Mouse (Mus musculus) forebrain, embryonic 14.5 days (tissue): Measurements from ENCODE around the gene Sema3f. TPM values are rescaled to one million over a fixed set of nuclear protein-coding genes. Genes with fewer than 3 reads are reported as not detected.

ENCODE experiments used
- ATAC-seq: fragments of 200-750 bp; cut with Nextera tagmentation; 2 replicates; pipeline ENCODE4 v1.8.0; 2017; ENCODE audit warnings: mild to moderate bottlenecking, moderate library complexity
- DNase-seq: peaks from one replicate; pipeline ENCODE4 v3.0.0-alpha.2; 2015; ENCODE audit warnings: low spot score
- H3K27ac ChIP-seq: fragments of 300-500 bp; sonication (generic); 2 replicates; pipeline ENCODE4 v1.5.1; 2014; ENCODE audit warnings: low read depth, mild to moderate bottlenecking, control low read depth, low read length, moderate library complexity
- H3K27me3 ChIP-seq: fragments of 300-500 bp; sonication (generic); replicated peaks from 2 replicates; pipeline ENCODE4 v1.6.1; 2014; ENCODE audit warnings: low read length, control low read depth, mixed read lengths; ENCODE audit not compliant: control insufficient read depth, insufficient read depth
- H3K36me3 ChIP-seq: fragments of 300-500 bp; sonication (generic); 2 replicates; pipeline ENCODE4 v1.6.1; 2014; ENCODE audit warnings: low read length, control low read depth; ENCODE audit not compliant: control insufficient read depth, insufficient read depth
- H3K4me1 ChIP-seq: fragments of 300-500 bp; sonication (generic); 2 replicates; pipeline ENCODE4 v1.6.1; 2014; ENCODE audit warnings: antibody characterized with exemption, low read length, control low read depth; ENCODE audit not compliant: control insufficient read depth, insufficient read depth
- H3K4me2 ChIP-seq: fragments of 300-500 bp; sonication (generic); 2 replicates; pipeline ENCODE4 v1.6.1; 2014; ENCODE audit warnings: mild to moderate bottlenecking, control low read depth, low read length
- H3K4me3 ChIP-seq: fragments of 300-500 bp; sonication (generic); 2 replicates; pipeline ENCODE4 v1.5.1; 2014; ENCODE audit warnings: low read depth, low read length, control low read depth
- H3K9ac ChIP-seq: fragments of 300-500 bp; sonication (generic); 2 replicates; pipeline ENCODE4 v1.6.1; 2014; ENCODE audit warnings: mild to moderate bottlenecking, low read length, control low read depth, moderate library complexity
- H3K9me3 ChIP-seq: fragments of 300-500 bp; sonication (generic); replicated peaks from 2 replicates; pipeline ENCODE4 v1.6.1; 2016; ENCODE audit warnings: low read length, control low read depth, mixed read lengths; ENCODE audit not compliant: control insufficient read depth
- WGBS: fragments of 180-500 bp; shearing (Covaris S2); extraction: QIAGEN DNeasy Blood & Tissue Kit; methylation state at CpG from one replicate; pipeline ENCODE4 v1.1.7; 2014; 5-methylcytosine and 5-hydroxymethylcytosine counted together
- polyA plus RNA-seq: library from polyadenylated mRNA; unstranded; fragments of >200 nt; fragmentation: Nextera tagmentation; extraction: Ambion mirVana; gene quantifications from 2 replicates; pipeline ENCODE4 v1.2.1, GENCODE M21; 2014

Gene Sema3f
- polyA plus RNA-seq, 1 experiment from 2014 or later: 7.4 TPM

GRCm38 (mm10) chr9:107643544-107644214 is 66.6 kb downstream of the Sema3f start:
- H3K4me3 ChIP-seq: no peak overlapping the region
- H3K36me3 ChIP-seq: no peaks in the 10 kb centered on the region
- no peak overlapping the region for H3K9ac ChIP-seq
- H3K27me3 ChIP-seq: 0 out of 2 replicates have a peak, but pooled peaks cover 2% of the 10 kb centered on the region
- H3K27ac ChIP-seq: no peak overlapping the region
- ATAC-seq (no peak), DNase-seq (no peak)
- no peak overlapping the region for H3K4me2 ChIP-seq
- H3K4me1 ChIP-seq: peaks cover 5% of the 10 kb centered on the region; the same call in 1 of the 2 replicates
- WGBS: 94% methylated on average over 13 of the region's 13 CpGs
- no peaks in the 10 kb centered on the region for H3K9me3 ChIP-seq

GRCm38 (mm10) chr9:107641666-107642065 is 68.6 kb downstream of the Sema3f start:
- 11% methylated on average over 8 of the region's 8 CpGs for WGBS
- Histone ChIP-seq H3K27me3 (0 out of 2 replicates have a peak, but pooled peaks cover 2% of the 10 kb centered on the region), H3K9me3 (no peaks in the 10 kb centered on the region), H3K9ac (0 out of 2 replicates have a peak overlapping the region, but pooled peaks have one; percentile 1), H3K4me3 (no peak overlapping the region), H3K4me2 (no peak overlapping the region), H3K27ac (no peak overlapping the region), H3K36me3 (no peaks in the 10 kb centered on the region), H3K4me1 (peaks cover 16% of the 10 kb centered on the region)
- DNase-seq (no peak), ATAC-seq (no peak)

- Histone ChIP-seq H3K9ac (no peak overlapping the region), H3K4me2 (no peak overlapping the region), H3K4me1 (peaks cover 20% of the 10 kb centered on the region), H3K9me3 (no peaks in the 10 kb centered on the region), H3K36me3 (no peaks in the 10 kb centered on the region), H3K4me3 (no peak overlapping the region), H3K27ac (no peak overlapping the region), H3K27me3 (0 out of 2 replicates have a peak, but pooled peaks cover 2% of the 10 kb centered on the region)
- ATAC-seq: no peak
- DNase-seq: no peak
- WGBS: 43% methylated on average over 8 of the region's 8 CpGs
Observed at GRCm38 (mm10) chr9:107640257-107640772, 70.0 kb downstream of the Sema3f start.

- Histone ChIP-seq H3K4me1 (peaks cover 23% of the 10 kb centered on the region), H3K4me2 (peak overlapping the region; percentile 26; the same call in 1 of the 2 replicates), H3K27ac (peak overlapping the region; percentile 68), H3K36me3 (no peaks in the 10 kb centered on the region), H3K4me3 (no peak overlapping the region), H3K9ac (no peak overlapping the region), H3K9me3 (no peaks in the 10 kb centered on the region), H3K27me3 (no peaks in the 10 kb centered on the region)
- WGBS: under 1% methylated on average over 7 of the region's 7 CpGs
- ATAC-seq: peak; percentile 32
- DNase-seq: peak; percentile 84
Observed at GRCm38 (mm10) chr9:107637070-107637469, 73.2 kb downstream of the Sema3f start.

- ATAC-seq: peak; percentile 90
- WGBS: 4% methylated on average over 37 of the region's 38 CpGs
- no peaks in the 10 kb centered on the region for H3K27me3 ChIP-seq
Observed at GRCm38 (mm10) chr9:107635279-107636028, 74.8 kb downstream of the Sema3f start, which contains the start of gene Gnai2. Gnai2 (minus strand) TSS chr9:107635367.

GRCm38 (mm10) chr9:107634406-107635278 is 75.6 kb downstream of the Sema3f start:
- Histone ChIP-seq H3K27ac (peak overlapping the region; percentile 96), H3K27me3 (no peaks in the 10 kb centered on the region), H3K4me1 (peaks cover 48% of the 10 kb centered on the region), H3K4me2 (peak overlapping the region; percentile 92), H3K36me3 (0 out of 2 replicates have a peak, but pooled peaks cover under 1% of the 10 kb centered on the region), H3K9me3 (no peaks in the 10 kb centered on the region), H3K4me3 (peak overlapping the region; percentile 79), H3K9ac (peak overlapping the region; percentile 78)
- ATAC-seq (no peak), DNase-seq (no peak)
- 0% methylated on average over 35 of the region's 35 CpGs for WGBS

More at GRCm38 (mm10) chr9:107635279-107636028, 74.8 kb downstream of the Sema3f start, which contains the start of gene Gnai2:
- Histone ChIP-seq H3K36me3 (no peaks in the 10 kb centered on the region), H3K4me3 (peak within 1 kb of the TSS; percentile 79), H3K27ac (peak within 1 kb of the TSS; percentile 96), H3K9ac (peak within 1 kb of the TSS; percentile 78), H3K9me3 (no peaks in the 10 kb centered on the region), H3K4me2 (peak within 1 kb of the TSS; percentile 92), H3K4me1 (peaks cover 40% of the 10 kb centered on the region)
- DNase-seq: peak; percentile 97

GRCm38 (mm10) chr9:107633661-107634405 is 76.4 kb downstream of the Sema3f start:
- H3K27me3 ChIP-seq: no peaks in the 10 kb centered on the region
- 1% methylated on average over 15 of the region's 15 CpGs for WGBS
- peak overlapping the region; percentile 78 for H3K9ac ChIP-seq
- DNase-seq (no peak), ATAC-seq (no peak)
- 0 out of 2 replicates have a peak, but pooled peaks cover 7% of the 10 kb centered on the region for H3K36me3 ChIP-seq
- H3K4me1 ChIP-seq: peaks cover 56% of the 10 kb centered on the region
- peak overlapping the region; percentile 92 for H3K4me2 ChIP-seq
- no peaks in the 10 kb centered on the region for H3K9me3 ChIP-seq
- peak overlapping the region; percentile 96 for H3K27ac ChIP-seq
- peak overlapping the region; percentile 79 for H3K4me3 ChIP-seq
